Mouse (Mus musculus) liver, adult 2 months (tissue): ENCODE results near the gene Cd52.

Source experiments
- CTCF ChIP-seq: fragments of 200-500 bp; IDR thresholded peaks from 2 replicates; pipeline ENCODE4 v1.5.1; 2011; ENCODE audit warnings: low read depth, low read length, control low read depth
- POLR2A ChIP-seq: fragments of 200-500 bp; IDR thresholded peaks from 2 replicates; pipeline ENCODE4 v1.6.1; 2011; ENCODE audit warnings: low read length, control low read depth; ENCODE audit not compliant: insufficient read depth; ENCODE audit errors: extremely low read depth

DNA sequence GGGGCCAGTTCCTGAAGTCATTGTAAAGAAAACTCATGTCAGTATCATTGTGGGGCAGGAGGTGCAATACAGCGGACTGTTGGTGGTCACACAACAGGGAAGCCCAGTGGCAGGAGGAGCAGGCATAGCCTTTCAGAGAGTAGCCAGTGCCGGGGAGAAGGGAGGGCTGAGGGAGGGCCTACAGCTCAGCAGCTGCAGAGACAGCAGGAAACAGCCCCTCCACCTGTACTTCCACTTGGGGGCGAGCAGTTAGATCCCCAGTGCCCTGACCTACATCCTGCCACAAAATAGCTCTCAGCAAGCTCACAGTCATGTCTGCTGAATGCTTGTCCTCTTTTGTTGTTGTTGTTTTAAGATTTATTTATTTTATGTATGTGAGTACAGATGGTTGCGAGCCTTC lies 26.7 kb upstream of the Cd52 start:
- TF ChIP-seq CTCF (no peak), POLR2A (no peak)
